Mouse (Mus musculus): Measurements from ENCODE around the gene Ikzf1. TPM values are rescaled to one million over a fixed set of nuclear protein-coding genes. Genes with fewer than 3 reads are reported as not detected.

Gene Ikzf1
- polyA plus RNA-seq, 1 experiment from 2014 or later, result 2.6 TPM

- no peak overlapping the region for H3K4me3 ChIP-seq (replicated peaks; ENCODE audit: low read length)
- no peaks in the 10 kb centered on the region for H3K36me3 ChIP-seq (replicated peaks; ENCODE audit: control insufficient read depth, insufficient read depth)
- no peak overlapping the region for H3K4me2 ChIP-seq (replicated peaks)
- no peaks in the 10 kb centered on the region for H3K9me3 ChIP-seq (ENCODE audit: control insufficient read depth, low read length)
- no peaks in the 10 kb centered on the region for H3K4me1 ChIP-seq (replicated peaks; ENCODE audit: control insufficient read depth, insufficient read depth, low read length)
- no peak overlapping the region for H3K9ac ChIP-seq
- no peaks in the 10 kb centered on the region for H3K27me3 ChIP-seq (ENCODE audit: control insufficient read depth, insufficient read depth, low read length)
- ATAC-seq (ENCODE audit: low FRiP score) (no peak), DNase-seq (ENCODE audit: low spot score) (no peak)
- 80% methylated on average over 1 of the region's 1 CpGs for WGBS
- no peak overlapping the region for H3K27ac ChIP-seq
Measured at GRCm38 (mm10) chr11:11730062-11730461, 45.3 kb downstream of the Ikzf1 start.

- Histone ChIP-seq H3K27ac (no peak overlapping the region), H3K9ac (no peak overlapping the region), H3K4me3 (replicated peaks; ENCODE audit: low read length) (no peak overlapping the region), H3K27me3 (ENCODE audit: control insufficient read depth, insufficient read depth, low read length) (no peaks in the 10 kb centered on the region), H3K4me2 (replicated peaks) (no peak overlapping the region), H3K36me3 (replicated peaks; ENCODE audit: control insufficient read depth, insufficient read depth) (no peaks in the 10 kb centered on the region), H3K4me1 (replicated peaks; ENCODE audit: control insufficient read depth, insufficient read depth, low read length) (no peaks in the 10 kb centered on the region), H3K9me3 (ENCODE audit: control insufficient read depth, low read length) (no peaks in the 10 kb centered on the region)
- WGBS, result 92% methylated on average over 1 of the region's 1 CpGs
- DNase-seq (ENCODE audit: low spot score), result no peak
- no peak for ATAC-seq (ENCODE audit: low FRiP score)
Measured at GRCm38 (mm10) chr11:11731727-11732126, 46.9 kb downstream of the Ikzf1 start.

GRCm38 (mm10) chr11:11732972-11733770, 48.4 kb downstream of the Ikzf1 start:
- Histone ChIP-seq H3K9me3 (ENCODE audit: control insufficient read depth, low read length) (no peaks in the 10 kb centered on the region), H3K27ac (no peak overlapping the region), H3K4me2 (replicated peaks) (no peak overlapping the region), H3K4me3 (replicated peaks; ENCODE audit: low read length) (no peak overlapping the region), H3K9ac (no peak overlapping the region), H3K4me1 (replicated peaks; ENCODE audit: control insufficient read depth, insufficient read depth, low read length) (no peaks in the 10 kb centered on the region), H3K27me3 (ENCODE audit: control insufficient read depth, insufficient read depth, low read length) (no peaks in the 10 kb centered on the region), H3K36me3 (replicated peaks; ENCODE audit: control insufficient read depth, insufficient read depth) (no peaks in the 10 kb centered on the region)
- DNase-seq (ENCODE audit: low spot score) (no peak), ATAC-seq (ENCODE audit: low FRiP score) (no peak)
- WGBS, result 78% methylated on average over 8 of the region's 8 CpGs

- no peaks in the 10 kb centered on the region for H3K9me3 ChIP-seq (ENCODE audit: control insufficient read depth, low read length)
- H3K27me3 ChIP-seq (ENCODE audit: control insufficient read depth, insufficient read depth, low read length), result no peaks in the 10 kb centered on the region
- no peak overlapping the region for H3K27ac ChIP-seq
- H3K4me3 ChIP-seq (replicated peaks; ENCODE audit: low read length), result no peak overlapping the region
- ATAC-seq (ENCODE audit: low FRiP score) (no peak), DNase-seq (ENCODE audit: low spot score) (no peak)
- WGBS, result 85% methylated on average over 6 of the region's 6 CpGs
- no peaks in the 10 kb centered on the region for H3K4me1 ChIP-seq (replicated peaks; ENCODE audit: control insufficient read depth, insufficient read depth, low read length)
- no peaks in the 10 kb centered on the region for H3K36me3 ChIP-seq (replicated peaks; ENCODE audit: control insufficient read depth, insufficient read depth)
- H3K9ac ChIP-seq, result no peak overlapping the region
- H3K4me2 ChIP-seq (replicated peaks), result no peak overlapping the region
Measured at GRCm38 (mm10) chr11:11735155-11735554, 50.4 kb downstream of the Ikzf1 start.

- H3K27ac ChIP-seq, result no peak overlapping the region
- H3K27me3 ChIP-seq (ENCODE audit: control insufficient read depth, insufficient read depth, low read length), result no peaks in the 10 kb centered on the region
- WGBS, result 89% methylated on average over 4 of the region's 4 CpGs
- no peaks in the 10 kb centered on the region for H3K36me3 ChIP-seq (replicated peaks; ENCODE audit: control insufficient read depth, insufficient read depth)
- no peaks in the 10 kb centered on the region for H3K4me1 ChIP-seq (replicated peaks; ENCODE audit: control insufficient read depth, insufficient read depth, low read length)
- H3K9ac ChIP-seq, result no peak overlapping the region
- no peak overlapping the region for H3K4me2 ChIP-seq (replicated peaks)
- DNase-seq (ENCODE audit: low spot score) (no peak), ATAC-seq (ENCODE audit: low FRiP score) (no peak)
- no peak overlapping the region for H3K4me3 ChIP-seq (replicated peaks; ENCODE audit: low read length)
- H3K9me3 ChIP-seq (ENCODE audit: control insufficient read depth, low read length), result no peaks in the 10 kb centered on the region
Measured at GRCm38 (mm10) chr11:11736948-11737347, 52.1 kb downstream of the Ikzf1 start.

GRCm38 (mm10) chr11:11737562-11737961, 52.8 kb downstream of the Ikzf1 start:
- Histone ChIP-seq H3K4me3 (replicated peaks; ENCODE audit: low read length) (no peak overlapping the region), H3K9ac (no peak overlapping the region), H3K27ac (no peak overlapping the region), H3K4me2 (replicated peaks) (no peak overlapping the region), H3K9me3 (ENCODE audit: control insufficient read depth, low read length) (no peaks in the 10 kb centered on the region), H3K4me1 (replicated peaks; ENCODE audit: control insufficient read depth, insufficient read depth, low read length) (no peaks in the 10 kb centered on the region), H3K27me3 (ENCODE audit: control insufficient read depth, insufficient read depth, low read length) (no peaks in the 10 kb centered on the region), H3K36me3 (replicated peaks; ENCODE audit: control insufficient read depth, insufficient read depth) (no peaks in the 10 kb centered on the region)
- ATAC-seq (ENCODE audit: low FRiP score), result no peak
- WGBS, result 72% methylated on average over 2 of the region's 2 CpGs
- no peak for DNase-seq (ENCODE audit: low spot score)

GRCm38 (mm10) chr11:11739054-11739453, 54.3 kb downstream of the Ikzf1 start:
- no peaks in the 10 kb centered on the region for H3K9me3 ChIP-seq (ENCODE audit: control insufficient read depth, low read length)
- no peak overlapping the region for H3K4me3 ChIP-seq (replicated peaks; ENCODE audit: low read length)
- no peak overlapping the region for H3K9ac ChIP-seq
- no peaks in the 10 kb centered on the region for H3K4me1 ChIP-seq (replicated peaks; ENCODE audit: control insufficient read depth, insufficient read depth, low read length)
- DNase-seq (ENCODE audit: low spot score) (no peak), ATAC-seq (ENCODE audit: low FRiP score) (no peak)
- no peak overlapping the region for H3K27ac ChIP-seq
- no peak overlapping the region for H3K4me2 ChIP-seq (replicated peaks)
- 93% methylated on average over 3 of the region's 3 CpGs for WGBS
- H3K36me3 ChIP-seq (replicated peaks; ENCODE audit: control insufficient read depth, insufficient read depth), result no peaks in the 10 kb centered on the region
- no peaks in the 10 kb centered on the region for H3K27me3 ChIP-seq (ENCODE audit: control insufficient read depth, insufficient read depth, low read length)

- Histone ChIP-seq H3K27me3 (ENCODE audit: control insufficient read depth, insufficient read depth, low read length) (no peaks in the 10 kb centered on the region), H3K9me3 (ENCODE audit: control insufficient read depth, low read length) (no peaks in the 10 kb centered on the region), H3K9ac (no peak overlapping the region), H3K4me3 (replicated peaks; ENCODE audit: low read length) (no peak overlapping the region), H3K27ac (no peak overlapping the region), H3K4me2 (replicated peaks) (no peak overlapping the region), H3K36me3 (replicated peaks; ENCODE audit: control insufficient read depth, insufficient read depth) (no peaks in the 10 kb centered on the region), H3K4me1 (replicated peaks; ENCODE audit: control insufficient read depth, insufficient read depth, low read length) (no peaks in the 10 kb centered on the region)
- 83% methylated on average over 5 of the region's 5 CpGs for WGBS
- ATAC-seq (ENCODE audit: low FRiP score) (no peak), DNase-seq (ENCODE audit: low spot score) (no peak)
Measured at GRCm38 (mm10) chr11:11740603-11741002, 55.8 kb downstream of the Ikzf1 start.

- Histone ChIP-seq H3K9ac (no peak overlapping the region), H3K36me3 (replicated peaks; ENCODE audit: control insufficient read depth, insufficient read depth) (no peaks in the 10 kb centered on the region), H3K4me2 (replicated peaks) (no peak overlapping the region), H3K27me3 (ENCODE audit: control insufficient read depth, insufficient read depth, low read length) (no peaks in the 10 kb centered on the region), H3K9me3 (ENCODE audit: control insufficient read depth, low read length) (no peaks in the 10 kb centered on the region), H3K4me1 (replicated peaks; ENCODE audit: control insufficient read depth, insufficient read depth, low read length) (no peaks in the 10 kb centered on the region), H3K4me3 (replicated peaks; ENCODE audit: low read length) (no peak overlapping the region), H3K27ac (no peak overlapping the region)
- no peak for ATAC-seq (ENCODE audit: low FRiP score)
- 93% methylated on average over 5 of the region's 5 CpGs for WGBS
- no peak for DNase-seq (ENCODE audit: low spot score)
Measured at GRCm38 (mm10) chr11:11741574-11741973, 56.8 kb downstream of the Ikzf1 start.

- no peaks in the 10 kb centered on the region for H3K9me3 ChIP-seq (ENCODE audit: control insufficient read depth, low read length)
- H3K27ac ChIP-seq, result no peak overlapping the region
- no peak overlapping the region for H3K4me2 ChIP-seq (replicated peaks)
- no peak overlapping the region for H3K4me3 ChIP-seq (replicated peaks; ENCODE audit: low read length)
- 26% methylated on average over 2 of the region's 2 CpGs for WGBS
- no peaks in the 10 kb centered on the region for H3K4me1 ChIP-seq (replicated peaks; ENCODE audit: control insufficient read depth, insufficient read depth, low read length)
- H3K36me3 ChIP-seq (replicated peaks; ENCODE audit: control insufficient read depth, insufficient read depth), result no peaks in the 10 kb centered on the region
- ATAC-seq (ENCODE audit: low FRiP score), result no peak
- no peaks in the 10 kb centered on the region for H3K27me3 ChIP-seq (ENCODE audit: control insufficient read depth, insufficient read depth, low read length)
- DNase-seq (ENCODE audit: low spot score), result peak; percentile 28
- H3K9ac ChIP-seq, result no peak overlapping the region
Measured at GRCm38 (mm10) chr11:11742626-11743025, 57.8 kb downstream of the Ikzf1 start.
